Mouse (Mus musculus) frontal cortex, adult 2 months (tissue): ENCODE results near the gene Rnf2. TPM values are rescaled to one million over a fixed set of nuclear protein-coding genes. Genes with fewer than 3 reads are reported as not detected.
A peak's percentile ranks its signal among the peaks of the same experiment; 100 is the strongest.

ENCODE experiments used
- DNase-seq, 2 experiments: peaks; one replicate each; pipeline ENCODE4 v3.0.0; 2022; ENCODE audit warnings: low spot score in 1 of 2; ENCODE audit errors: extremely low spot score in 1 of 2
- polyA plus RNA-seq: library from polyadenylated mRNA; depleted of rRNA; stranded (reverse); fragments of >200 nt; gene quantifications from 2 replicates; pipeline ENCODE4 v1.2.3, GENCODE M21; 2012; rRNA removed

Gene Rnf2
- 31.3 and 36.0 TPM in 2 replicates for polyA plus RNA-seq

- DNase-seq, result peak; percentile 61 to 85
Observed at GRCm38 (mm10) chr1:151500531-151501361, at the start of gene Rnf2. Rnf2 (minus strand) TSS chr1:151500955.

- DNase-seq, result no peak
Observed at GRCm38 (mm10) chr1:151549794-151550193, 49.0 kb upstream of the Rnf2 start.

- DNase-seq, result no peak
Observed at GRCm38 (mm10) chr1:151548896-151549610, 48.3 kb upstream of the Rnf2 start.

- DNase-seq, result no peak
Observed at GRCm38 (mm10) chr1:151545571-151545970, 44.8 kb upstream of the Rnf2 start.

DNA sequence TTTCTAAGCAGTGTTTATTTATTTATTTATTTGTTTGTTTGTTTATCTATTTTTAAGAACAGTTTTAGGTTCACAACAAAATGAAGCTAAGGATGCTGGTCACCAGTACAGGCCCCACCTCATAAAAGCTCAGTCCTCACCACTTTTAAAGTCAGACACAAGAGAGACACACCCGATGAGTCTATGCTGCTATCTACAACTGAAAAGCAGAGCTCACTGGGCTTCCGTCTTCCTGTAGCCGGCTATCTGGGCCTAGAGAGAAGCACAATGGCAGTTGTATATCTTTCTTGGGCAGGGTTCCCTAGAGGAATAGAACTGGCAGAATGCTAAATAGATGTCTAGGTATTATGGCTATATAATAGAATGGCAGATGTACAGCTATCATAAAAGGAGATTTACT is 43.8 kb upstream of the Rnf2 start:
- no peak for DNase-seq

GRCm38 (mm10) chr1:151543796-151544477 is 43.2 kb upstream of the Rnf2 start:
- no peak for DNase-seq

GRCm38 (mm10) chr1:151526701-151527100 is 25.9 kb upstream of the Rnf2 start:
- peak in 1 of 2 experiments; percentile 47 for DNase-seq

DNA sequence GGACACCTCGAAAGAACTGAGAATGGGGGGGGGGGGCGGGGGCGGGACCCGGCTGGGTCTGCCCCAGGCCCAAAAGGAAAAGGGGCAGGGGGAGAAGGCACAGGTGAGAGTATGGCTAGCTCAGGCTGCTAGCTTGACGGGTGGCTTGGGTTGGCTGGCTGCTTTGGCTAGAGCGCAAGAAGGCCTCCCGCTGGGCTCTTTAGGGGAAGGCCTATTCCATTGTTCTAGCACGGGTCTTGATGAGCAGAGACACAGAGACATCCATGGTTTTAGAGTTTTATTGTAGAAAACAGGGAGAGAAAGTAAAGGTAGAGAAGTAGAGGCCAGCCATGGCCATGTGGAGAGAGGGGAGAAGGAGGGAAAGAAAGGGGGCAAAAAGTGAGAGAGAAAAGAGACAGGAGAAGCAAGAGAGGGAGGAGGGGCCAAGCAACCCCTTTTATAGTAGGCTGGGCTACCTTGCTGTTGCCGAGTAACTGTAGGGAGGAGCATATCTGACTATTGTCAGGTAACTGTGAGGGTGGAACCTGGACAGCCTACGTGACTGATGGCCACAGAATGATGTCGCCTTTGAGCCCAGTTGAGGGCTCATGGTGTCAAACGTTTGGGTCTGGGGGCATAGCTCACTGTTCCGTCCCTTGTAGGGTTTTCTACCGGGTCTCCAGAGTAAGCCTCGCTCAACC is 17.0 kb upstream of the Rnf2 start:
- no peak for DNase-seq

DNA sequence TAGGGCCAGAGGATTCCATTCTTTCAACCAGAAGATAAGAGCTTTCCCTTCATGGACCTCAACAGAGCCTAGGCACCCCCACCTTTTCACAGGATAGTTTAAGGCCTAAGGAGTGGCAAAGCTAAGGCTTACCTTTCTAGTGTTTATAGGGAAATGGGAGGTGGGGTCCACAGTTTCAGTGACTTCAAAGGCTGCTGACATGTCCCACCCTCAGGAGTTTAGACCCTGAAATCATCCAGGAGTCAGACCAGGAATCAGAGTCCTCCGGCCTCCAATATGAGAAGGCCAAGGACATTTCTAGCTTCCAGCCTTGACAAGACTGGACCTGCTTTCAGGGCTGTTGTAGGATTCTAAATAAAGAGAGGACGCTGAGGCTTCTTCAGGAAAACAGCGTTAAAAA is 16.1 kb upstream of the Rnf2 start:
- no peak for DNase-seq

- no peak for DNase-seq
Observed at GRCm38 (mm10) chr1:151515733-151516132, 15.0 kb upstream of the Rnf2 start.

DNA sequence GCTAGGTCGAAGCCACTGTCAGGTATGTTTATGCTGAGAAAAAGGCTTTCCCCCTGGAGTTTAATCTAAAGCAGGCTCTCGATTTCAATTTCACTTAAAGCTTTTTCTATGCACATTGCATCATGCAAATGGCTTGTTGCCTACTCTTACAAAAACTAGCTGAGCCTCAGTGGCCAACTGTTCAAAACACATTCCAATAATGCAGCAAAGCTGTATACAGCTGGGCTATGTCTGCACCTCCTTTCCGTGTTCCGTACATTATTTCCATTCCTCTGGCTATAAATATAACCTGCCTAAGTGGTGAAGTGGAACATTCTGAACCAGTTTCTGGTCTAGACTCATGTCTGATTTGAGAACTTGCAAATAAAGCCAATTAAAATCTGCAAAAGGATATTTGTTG is 13.4 kb upstream of the Rnf2 start:
- peak; percentile 30 to 41 for DNase-seq

GRCm38 (mm10) chr1:151510811-151511210 is 10.1 kb upstream of the Rnf2 start:
- DNase-seq, result no peak

DNA sequence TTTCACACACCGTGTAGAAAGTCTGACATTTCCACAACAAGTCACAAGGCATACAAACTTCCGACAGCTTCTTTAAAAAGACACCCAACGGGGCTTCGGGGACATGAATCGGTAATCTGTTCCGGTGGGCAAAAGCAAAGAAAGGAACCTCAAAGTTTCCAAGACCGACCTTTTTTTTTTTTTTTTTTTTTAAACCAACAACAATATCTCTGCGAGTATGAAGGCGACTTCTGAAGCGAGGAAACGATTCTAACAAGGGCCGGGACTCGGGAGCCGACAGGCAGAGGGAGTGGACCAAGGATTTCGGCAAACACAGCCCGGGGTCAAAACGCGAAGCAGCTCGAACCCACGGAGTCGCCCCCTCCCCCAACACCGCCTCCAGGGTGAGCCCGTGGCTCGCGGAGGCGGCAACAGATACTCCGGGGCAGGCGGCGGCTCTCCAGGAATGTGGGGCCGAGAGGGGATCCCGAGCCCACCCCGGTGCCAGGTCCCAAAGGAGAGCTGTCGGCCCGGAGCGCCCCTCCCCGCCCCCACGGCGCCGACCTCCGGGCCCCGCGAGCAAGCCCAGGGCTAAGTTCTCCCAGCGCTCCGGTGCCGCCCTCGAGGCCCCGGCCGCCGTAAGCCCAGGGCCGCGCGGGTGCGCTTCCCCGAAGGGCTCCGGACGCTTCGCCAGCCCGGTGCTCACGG is 797 bp downstream of the Rnf2 start:
- DNase-seq, result peak in 1 of 2 experiments; percentile 37

DNA sequence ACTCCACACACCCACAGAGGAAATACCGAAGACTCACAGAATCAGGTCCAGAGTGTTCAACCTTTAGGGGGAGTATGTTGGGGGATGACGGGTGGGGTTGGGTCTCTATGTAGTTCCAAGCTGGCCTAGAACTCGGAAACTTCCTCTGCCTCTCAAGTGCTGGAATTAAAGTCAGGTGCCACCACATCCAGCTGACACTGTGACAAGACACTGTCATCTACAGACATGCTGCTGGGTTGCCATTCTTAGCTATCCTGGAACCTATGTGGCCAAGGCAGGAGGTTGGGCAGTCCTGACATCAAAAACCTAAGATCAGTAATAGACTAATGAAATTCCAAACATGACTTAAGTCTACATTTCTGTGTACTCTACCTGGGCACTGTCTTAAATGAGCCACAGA is 2.4 kb downstream of the Rnf2 start:
- no peak for DNase-seq

DNA sequence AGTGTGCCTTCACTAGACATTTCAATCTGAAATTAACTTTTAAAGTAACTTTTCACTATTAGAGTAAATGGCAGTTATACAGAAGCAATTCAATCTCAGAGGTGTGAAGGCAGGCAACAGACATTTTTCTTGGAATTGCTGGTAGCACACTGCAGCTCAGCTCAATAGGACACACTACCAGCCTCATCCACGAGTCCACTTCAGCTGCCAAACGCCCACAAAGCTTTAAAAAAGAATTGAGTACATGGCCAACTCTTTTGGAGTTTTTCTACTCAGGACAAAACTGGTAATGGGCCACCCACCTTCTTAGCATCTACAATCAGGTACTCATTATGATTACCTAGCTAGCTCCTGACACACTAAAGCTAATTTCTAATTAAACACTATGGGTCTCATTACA is 2.8 kb downstream of the Rnf2 start:
- DNase-seq, result peak in 1 of 2 experiments; percentile 10

GRCm38 (mm10) chr1:151497028-151497427 is 3.7 kb downstream of the Rnf2 start:
- DNase-seq, result peak in 1 of 2 experiments; percentile 22

GRCm38 (mm10) chr1:151495635-151496285 is 5.0 kb downstream of the Rnf2 start:
- no peak for DNase-seq

GRCm38 (mm10) chr1:151494711-151495110 is 6.0 kb downstream of the Rnf2 start:
- DNase-seq, result no peak

DNA sequence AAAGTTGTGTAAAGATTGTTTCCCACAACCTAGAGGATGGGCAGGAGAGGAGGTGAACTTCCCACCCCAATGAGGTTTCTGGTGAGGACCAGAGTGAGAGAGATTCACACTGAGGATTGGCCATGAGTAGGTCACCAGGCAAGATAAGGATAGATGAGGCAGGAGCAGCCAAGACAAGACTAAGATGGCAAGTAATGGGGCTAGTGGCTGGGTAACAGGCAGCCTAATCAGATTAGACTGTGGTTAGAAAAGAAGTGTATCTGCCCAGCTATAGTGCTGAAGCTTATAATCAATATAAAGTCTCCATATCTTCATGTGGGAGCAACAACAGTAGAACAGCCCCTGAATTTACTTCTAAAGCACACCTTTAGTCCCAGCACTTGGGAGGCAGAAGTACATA is 6.9 kb downstream of the Rnf2 start:
- no peak for DNase-seq

DNA sequence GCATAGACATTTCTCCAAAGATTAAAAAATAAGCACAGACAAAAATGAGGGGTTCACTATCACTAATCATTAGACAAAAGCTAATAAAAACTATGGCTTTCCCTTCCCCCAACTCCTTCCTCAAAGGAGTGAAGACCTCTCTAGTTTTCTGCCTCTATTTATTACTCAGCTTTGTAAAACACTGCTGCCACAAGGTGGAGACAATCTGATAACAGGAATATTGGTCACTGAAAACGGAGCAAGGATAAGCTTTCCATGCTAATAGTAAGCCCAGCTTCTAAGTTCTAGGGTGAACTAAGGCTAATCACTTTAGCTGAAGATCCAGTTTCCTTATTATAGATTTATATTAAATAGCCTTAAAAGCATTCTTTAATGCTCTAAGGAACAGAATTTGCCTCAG is 8.3 kb downstream of the Rnf2 start:
- DNase-seq, result peak in 1 of 2 experiments; percentile 27
